Mouse (Mus musculus) left cerebral cortex, postnatal 36 days (tissue): ENCODE data around the gene Gmppb. TPM values are rescaled to one million over a fixed set of nuclear protein-coding genes. Genes with fewer than 3 reads are reported as not detected.

ENCODE experiments used
- DNase-seq, 2 experiments: peaks; one replicate each; pipeline ENCODE4 v3.0.0; 2021 to 2022; ENCODE audit warnings: low spot score in 2 of 2, mixed read lengths in 1 of 2
- intact Hi-C: fragments of 180-260 bp; cut with DNase I; formaldehyde crosslinking; loops from one replicate; pipeline ENCODE4 v1.15.1; 2025
- total RNA-seq, 2 experiments: library from RNA; stranded (reverse); gene quantifications; 2 replicates each; pipeline ENCODE4 v1.2.3; 2021

The Gmppb gene
- total RNA-seq, 2 experiments from 2014 or later: 14.4 to 17.0 TPM

DNA sequence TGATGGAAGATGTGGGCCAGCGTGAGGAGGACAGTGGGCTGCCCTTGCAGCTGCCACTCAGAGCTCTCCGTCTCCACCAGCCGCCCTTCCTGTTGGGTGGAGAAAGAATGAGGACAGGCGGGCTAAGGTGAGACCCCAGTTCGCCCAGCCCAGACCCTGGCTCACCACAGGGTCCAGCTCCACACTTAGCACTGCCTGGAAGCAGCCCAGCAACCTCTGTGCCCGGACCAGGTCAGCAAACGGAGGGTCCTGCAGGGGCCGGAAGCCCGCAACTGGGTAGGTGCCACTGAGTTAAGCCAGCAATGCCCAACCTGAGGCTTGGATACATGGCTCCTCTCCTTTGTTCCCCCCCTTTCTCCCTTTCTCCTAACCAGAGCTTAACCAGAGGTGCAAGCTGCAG is 20.0 kb downstream of the Gmppb start:
- intact Hi-C loops: loop anchor here (5.0 kb wide), 2 partner anchors 107 to 167 kb away; no protein-coding TSS in a partner anchor
- no peak for DNase-seq

GRCm38 (mm10) chr9:108069529-108069928 is 20.5 kb downstream of the Gmppb start:
- intact Hi-C loops: loop anchor here (5.0 kb wide), 2 partner anchors 107 to 167 kb away; no protein-coding TSS in a partner anchor
- no peak for DNase-seq

- no peak for DNase-seq
- intact Hi-C loops: no loop called here
These were observed 22.8 kb downstream of the Gmppb start for GRCm38 (mm10) chr9:108071801-108072200.

DNA sequence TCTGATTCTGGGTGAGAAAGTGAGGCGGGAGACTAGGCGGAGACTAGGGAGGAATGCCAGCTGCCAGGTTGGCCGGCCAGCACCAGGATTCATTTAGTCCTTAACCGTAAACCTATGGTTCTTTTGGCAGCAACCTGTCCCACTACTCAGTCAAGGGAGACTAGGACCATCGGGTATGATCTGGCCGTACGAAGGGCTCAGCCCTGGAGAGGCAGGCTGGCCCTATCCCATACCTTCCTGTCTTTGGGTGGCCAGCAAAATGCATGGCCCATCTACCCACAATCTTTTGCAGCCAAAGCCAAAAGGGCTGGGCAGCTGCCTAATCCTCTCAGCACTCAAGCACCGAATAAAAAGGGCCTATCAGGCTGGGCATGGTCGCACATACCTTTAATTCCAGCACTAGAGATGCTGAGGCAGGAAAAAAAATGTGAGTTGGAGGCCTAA is 23.5 kb downstream of the Gmppb start:
- intact Hi-C loops: no loop called here
- DNase-seq: no peak

- DNase-seq: no peak
- intact Hi-C loops: no loop called here
These were observed 24.3 kb downstream of the Gmppb start for GRCm38 (mm10) chr9:108073141-108073930.

DNA sequence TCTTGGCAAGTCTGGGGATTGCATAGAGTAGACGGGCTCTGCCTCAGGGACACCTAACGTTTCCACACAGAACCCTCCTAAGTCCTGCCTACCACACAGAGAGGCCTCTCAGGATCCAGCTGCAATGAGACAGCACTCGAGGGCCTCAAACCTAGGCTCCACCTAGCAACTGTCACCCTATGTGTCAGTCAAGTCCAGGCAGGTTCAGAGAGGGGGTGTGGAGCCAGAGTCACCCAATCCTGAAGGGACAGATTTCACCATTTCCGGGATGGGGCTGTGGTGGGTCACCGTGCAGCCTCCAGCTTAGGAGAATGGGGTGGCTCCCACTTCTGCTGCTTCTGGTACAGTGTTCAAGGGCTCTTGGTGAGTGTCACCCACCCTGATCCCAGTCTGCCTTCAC is 31.1 kb downstream of the Gmppb start, which contains the start of gene Mst1:
TSS of gene Mst1 (plus strand) at position 269 of the 400 bp plus-strand sequence.
- intact Hi-C loops: no loop called here

DNA sequence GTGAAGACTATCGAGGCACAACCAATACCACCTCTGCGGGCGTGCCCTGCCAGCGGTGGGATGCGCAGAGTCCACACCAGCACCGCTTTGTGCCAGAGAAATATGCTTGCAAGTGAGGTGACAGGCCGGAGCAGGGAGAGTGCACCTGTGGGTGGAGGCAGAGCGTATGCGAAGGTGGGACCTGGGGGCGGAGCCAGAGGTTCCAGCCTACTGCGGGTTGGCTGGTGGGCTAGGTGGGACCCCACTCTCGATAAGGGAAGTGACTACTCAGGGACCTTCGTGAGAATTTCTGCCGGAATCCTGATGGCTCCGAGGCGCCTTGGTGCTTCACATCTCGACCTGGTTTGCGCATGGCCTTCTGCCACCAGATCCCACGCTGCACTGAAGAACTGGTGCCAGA is 33.5 kb downstream of the Gmppb start:
- intact Hi-C loops: no loop called here
- DNase-seq: no peak

More for the DNA sequence above, 31.1 kb downstream of the Gmppb start, which contains the start of gene Mst1:
- no peak for DNase-seq

- intact Hi-C loops: no loop called here
- no peak for DNase-seq
These were observed 34.0 kb downstream of the Gmppb start, which contains the start of gene Rnf123 for GRCm38 (mm10) chr9:108082988-108083431. TSS of gene Rnf123 (minus strand) at chr9:108083346.

DNA sequence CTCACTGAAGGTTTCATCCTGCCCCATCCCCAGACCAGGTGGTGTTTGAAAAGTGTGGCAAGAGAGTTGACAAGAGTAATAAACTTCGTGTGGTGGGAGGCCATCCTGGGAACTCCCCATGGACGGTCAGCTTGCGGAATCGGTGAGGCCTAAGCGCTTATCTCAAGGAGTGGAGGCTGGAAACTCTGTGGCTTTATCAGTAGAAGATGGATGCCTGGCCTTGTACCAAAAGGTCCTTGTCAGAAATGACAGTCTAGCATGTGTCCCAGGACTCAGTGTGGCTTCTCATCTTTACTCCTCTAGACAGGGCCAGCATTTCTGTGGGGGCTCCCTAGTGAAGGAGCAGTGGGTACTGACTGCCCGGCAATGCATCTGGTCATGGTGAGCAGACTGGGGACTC is 34.5 kb downstream of the Gmppb start:
- intact Hi-C loops: no loop called here
- no peak for DNase-seq

- intact Hi-C loops: no loop called here
- DNase-seq: no peak
These were observed 36.2 kb downstream of the Gmppb start for GRCm38 (mm10) chr9:108085261-108085660.

- no peak for DNase-seq
- intact Hi-C loops: loop anchor here (5.0 kb wide), 1 partner anchor 197 kb away; no protein-coding TSS in a partner anchor
These were observed 41.6 kb downstream of the Gmppb start for GRCm38 (mm10) chr9:108090611-108091120.

GRCm38 (mm10) chr9:108093586-108093985 is 44.5 kb downstream of the Gmppb start:
- DNase-seq: no peak

DNA sequence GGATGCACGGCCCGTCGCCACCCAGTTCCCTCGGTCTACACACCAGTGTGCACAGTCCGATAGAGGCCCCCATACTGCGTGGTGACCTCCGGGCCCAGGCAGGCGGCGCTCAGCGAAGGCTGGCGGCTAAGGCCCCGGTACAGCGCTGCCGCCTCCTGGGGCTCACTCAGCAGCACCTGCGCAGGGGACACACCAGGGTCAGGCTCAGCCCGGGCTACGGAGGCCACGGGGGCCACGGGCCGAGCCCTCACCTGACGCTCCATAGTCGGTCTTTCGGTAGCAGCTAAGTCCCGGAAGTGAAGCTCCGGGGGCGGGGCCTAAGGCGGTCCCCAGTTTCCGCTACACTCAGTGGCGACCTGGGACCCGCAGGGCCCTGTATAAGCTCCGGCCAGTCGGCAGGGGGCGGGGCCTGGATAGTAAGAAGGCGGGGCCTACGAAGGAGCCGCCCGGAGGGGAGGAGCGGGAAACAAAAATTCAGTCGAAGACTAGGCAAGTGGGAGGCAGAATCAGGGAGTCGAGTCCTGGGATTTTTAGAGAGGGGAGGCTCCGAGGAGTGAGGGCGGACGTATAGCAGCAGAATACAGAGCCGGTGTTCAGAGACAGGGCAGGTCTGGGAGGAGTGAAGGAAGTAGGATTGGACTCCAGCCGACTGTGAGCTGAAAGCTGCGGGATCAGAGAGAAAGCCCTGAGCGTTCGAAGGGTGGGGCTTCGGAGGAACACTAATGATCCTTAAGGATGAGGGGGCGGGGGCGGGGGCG is 45.3 kb downstream of the Gmppb start, which contains the start of gene Apeh:
TSS of gene Apeh (minus strand) at position 423 of the 758 bp plus-strand sequence.
- DNase-seq: peak; percentile 83 to 86
- intact Hi-C loops: loop anchor here (2.0 to 5.0 kb wide), 2 partner anchors 106 to 193 kb away; no protein-coding TSS in a partner anchor

More at GRCm38 (mm10) chr9:108093586-108093985, 44.5 kb downstream of the Gmppb start:
- intact Hi-C loops: loop anchor here (5.0 kb wide), 1 partner anchor 194 kb away; no protein-coding TSS in a partner anchor

DNA sequence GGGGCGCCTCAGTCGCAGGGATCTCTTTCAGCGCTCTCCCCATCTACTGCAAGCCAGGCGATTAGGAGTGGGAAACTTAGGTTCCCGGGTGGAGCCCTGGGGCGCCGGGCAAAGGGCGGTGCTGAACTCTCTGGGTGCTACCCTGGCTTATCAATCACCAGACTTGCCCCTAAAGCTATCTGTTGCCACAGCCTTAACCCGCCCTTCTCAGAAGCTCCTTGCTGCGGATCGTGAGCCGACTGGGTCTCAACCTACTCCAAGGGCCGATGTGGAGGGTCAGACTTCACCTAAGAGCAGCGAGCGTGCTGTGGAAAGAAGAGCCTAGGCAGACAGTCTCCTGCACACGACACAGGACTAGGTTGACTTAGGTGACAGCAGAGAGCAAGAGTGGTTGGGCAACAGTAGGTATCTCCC is 46.0 kb downstream of the Gmppb start:
- intact Hi-C loops: loop anchor here (2.0 to 5.0 kb wide), 2 partner anchors 106 to 192 kb away; no protein-coding TSS in a partner anchor
- peak in 1 of 2 experiments; percentile 49 for DNase-seq

- intact Hi-C loops: loop anchor here (2.0 kb wide), 1 partner anchor 105 kb away; no protein-coding TSS in a partner anchor
- DNase-seq: no peak
These were observed 46.5 kb downstream of the Gmppb start for GRCm38 (mm10) chr9:108095518-108095917.

- intact Hi-C loops: loop anchor here (2.0 kb wide), 1 partner anchor 105 kb away; no protein-coding TSS in a partner anchor
- DNase-seq: no peak
These were observed 47.1 kb downstream of the Gmppb start for GRCm38 (mm10) chr9:108095949-108096712.

GRCm38 (mm10) chr9:108099619-108100018 is 50.6 kb downstream of the Gmppb start:
- DNase-seq: no peak
- intact Hi-C loops: no loop called here
